Mouse (Mus musculus): ENCODE data around the gene Fam214b.

Gene Fam214b

DNA sequence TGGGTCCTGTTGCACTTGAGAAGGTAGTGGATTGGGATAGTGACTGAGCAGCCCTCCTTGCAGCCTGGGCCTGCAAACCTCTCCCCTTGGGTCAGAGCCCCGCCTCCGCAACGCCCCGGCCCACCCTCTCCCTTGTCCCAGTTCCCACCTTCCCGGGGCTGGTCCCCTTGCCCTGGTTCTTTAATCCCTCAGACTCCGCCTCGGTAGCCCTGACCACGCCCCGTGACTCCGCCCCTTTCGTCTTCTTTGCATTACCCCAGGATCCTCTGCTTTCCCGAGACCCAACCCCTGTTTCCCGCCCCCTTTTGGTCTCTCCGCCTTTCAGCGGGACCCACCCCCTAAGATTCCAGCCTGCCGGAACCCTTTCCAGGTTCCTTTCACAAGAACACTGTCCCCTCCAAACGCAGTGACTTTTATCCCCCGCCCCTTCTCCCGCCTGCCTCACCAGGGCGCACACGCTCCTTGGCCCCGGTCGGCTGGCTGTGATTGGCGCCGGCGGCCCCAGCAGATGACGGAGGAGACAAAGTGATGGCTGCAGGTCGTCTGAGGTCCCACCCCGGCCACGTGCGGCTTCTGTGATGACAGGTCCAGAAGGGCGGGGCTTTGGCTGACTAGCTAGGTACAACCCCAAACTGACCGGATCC, at the start of gene Fam214b:
Fam214b (minus strand) TSS at position 562 of the 644 bp plus-strand sequence.
- peak; percentile 97 for DNase-seq

DNA sequence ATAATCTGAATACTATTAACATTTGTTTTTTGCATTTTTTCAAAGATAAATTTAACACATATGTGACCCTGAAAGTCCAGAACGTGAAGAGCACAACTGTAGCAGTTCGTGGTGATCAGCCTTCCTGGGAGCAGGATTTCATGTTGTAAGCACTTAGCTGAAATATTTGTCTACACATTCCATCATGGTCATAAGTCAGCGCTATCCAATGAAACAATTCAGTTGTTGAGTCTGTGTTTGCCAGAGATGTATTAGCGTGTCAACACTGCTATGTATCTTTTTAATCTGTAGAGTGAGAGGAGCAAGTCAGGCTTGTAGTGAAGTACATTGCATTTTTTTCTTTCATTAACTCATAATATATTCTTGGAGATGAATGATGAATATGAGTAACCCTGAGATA, 45.2 kb upstream of the Fam214b start:
- no peak for DNase-seq

DNA sequence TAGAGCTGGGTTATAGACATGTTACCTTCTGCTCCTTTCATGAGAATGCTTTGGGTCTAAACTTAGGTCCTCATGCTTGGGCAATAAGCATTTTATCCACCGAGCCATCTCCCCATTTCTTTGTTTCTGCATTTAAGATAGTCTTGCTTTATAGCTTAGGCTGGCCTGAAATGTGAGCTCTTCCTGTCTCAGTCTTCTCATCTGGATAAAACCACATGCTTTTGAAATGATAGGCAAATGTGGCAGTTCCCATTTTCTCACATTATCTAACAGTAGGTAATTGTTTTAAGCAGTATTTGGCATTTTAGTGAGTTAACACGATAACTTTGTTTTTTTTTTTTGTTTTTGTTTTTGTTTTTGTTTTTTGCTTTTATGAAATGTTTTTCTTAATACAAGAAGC, 43.9 kb upstream of the Fam214b start:
- no peak for DNase-seq

DNA sequence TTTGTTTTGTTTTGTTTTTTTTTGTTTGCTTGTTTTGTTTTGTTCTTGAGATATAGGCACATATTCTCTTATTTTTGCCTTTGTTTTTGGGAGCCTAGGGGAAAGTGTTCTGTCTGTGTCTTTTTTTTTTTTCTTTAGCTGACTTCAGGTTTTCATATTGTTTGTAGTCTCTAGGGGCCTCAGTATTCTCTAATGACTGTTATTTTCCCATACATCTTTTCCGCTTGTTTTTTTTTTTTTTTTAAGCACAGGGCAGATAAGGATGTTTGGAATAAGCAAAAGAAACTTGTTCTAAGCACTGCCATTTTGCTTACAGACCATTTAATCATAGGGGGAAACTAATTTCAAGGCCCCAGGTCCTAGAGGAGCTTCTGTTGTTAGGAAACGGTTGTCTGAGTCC, 36.4 kb upstream of the Fam214b start:
- no peak for DNase-seq

DNA sequence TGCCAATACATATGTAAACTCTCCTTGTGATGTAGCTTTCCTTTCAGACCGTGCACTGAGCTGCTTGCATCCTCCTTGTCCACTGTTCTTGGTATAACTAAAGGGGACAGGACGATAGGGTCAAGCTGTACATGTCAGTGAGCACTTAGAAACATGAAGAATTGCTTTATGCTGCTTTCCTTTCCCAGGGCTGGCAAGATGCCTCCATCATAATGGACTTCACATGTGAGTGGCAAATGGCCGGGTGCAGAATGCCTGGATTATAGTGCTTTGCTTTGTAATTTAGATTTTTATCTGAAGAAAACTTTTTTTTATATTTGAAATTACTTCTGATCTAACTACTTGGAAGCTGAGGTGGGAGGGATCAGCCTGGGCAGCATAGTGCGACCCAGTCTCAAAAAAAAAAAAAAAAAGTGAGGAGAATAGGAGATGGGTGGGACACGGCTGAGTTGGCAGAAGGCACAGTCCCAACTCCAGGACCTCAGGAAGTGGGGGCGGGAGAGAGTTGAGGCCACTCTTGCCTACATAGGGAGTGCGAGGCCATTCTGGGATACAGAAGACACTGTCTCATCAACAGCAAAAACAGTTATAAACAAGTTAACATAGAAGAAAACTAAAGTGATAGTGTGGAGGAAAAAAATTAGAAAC, 32.2 kb upstream of the Fam214b start:
- DNase-seq = no peak

DNA sequence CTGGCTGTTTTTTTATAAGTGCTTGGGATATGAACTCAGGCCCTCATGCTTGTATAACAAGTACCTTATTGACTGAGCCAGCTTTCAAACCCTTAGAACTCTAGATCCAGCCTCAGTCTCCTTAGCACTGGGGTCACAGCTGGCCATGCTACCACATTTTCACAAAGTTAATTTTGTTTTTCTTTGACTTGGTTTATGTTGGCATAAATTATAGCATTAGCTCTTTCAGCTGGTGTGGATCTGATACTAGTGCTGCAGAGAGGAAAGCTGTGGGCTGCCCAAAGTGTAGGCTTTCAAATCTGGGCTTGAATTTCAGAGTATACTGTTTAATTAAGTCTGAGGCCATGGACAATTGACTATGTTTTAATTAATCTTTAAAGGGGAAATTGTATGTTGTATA, 28.9 kb upstream of the Fam214b start:
- DNase-seq = no peak

DNA sequence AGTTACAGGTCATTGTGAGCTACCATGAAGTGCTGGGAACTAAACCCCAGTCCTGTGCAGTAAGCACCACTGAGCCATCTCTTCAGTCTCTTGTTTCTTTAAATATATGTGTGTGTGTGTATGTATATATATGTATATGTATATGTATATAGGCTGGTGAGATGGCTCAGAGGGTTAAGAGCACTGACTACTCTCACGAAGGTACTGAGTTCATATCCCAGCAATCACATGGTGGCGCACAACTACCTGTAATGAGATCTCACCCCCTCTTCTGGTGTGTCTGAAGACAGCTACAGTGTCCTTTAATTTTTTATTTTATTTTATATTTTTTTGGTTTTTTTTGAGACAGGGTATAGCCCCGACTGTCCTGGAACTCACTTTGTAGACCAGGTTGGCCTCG, 19.5 kb upstream of the Fam214b start:
- no peak for DNase-seq

DNA sequence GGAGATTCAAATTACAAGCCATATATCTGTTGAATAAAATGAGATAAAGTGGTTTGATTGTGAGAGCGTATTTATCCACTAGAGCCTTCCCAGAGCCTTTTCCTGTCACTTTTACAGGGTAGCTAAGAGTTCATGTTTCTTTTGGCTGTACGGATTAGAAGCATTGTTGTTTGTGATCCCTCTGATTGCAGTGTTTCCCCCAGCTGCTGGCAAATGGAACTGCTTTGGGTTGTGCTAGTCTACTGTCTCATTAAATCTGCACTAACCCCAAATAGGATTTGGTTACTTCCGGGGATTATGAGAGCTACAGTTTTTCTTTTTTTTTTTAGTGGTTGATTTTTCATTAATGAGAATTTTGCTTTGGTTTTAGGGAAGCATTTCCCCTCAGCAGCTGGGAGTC, 14.3 kb upstream of the Fam214b start:
- no peak for DNase-seq

DNA sequence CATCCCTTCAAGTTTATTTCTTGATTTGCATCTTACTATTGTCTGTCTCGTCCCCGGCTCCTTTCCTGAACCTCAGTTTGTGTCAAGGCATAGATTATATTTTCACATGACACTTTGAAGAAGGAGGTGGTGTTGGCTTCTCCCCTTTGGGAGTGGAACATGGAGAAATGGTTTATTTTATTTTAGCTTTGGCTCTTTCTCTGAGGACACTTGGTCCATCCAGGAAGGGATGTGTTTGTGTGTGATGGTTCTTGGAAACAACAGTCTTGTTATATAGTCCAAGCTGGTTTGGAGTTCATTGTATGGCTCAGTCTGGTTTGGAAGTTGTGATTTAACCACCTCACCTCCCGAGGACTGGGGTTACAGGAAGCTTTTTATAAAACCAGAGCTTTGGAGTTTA, 13.7 kb upstream of the Fam214b start:
- no peak for DNase-seq

DNA sequence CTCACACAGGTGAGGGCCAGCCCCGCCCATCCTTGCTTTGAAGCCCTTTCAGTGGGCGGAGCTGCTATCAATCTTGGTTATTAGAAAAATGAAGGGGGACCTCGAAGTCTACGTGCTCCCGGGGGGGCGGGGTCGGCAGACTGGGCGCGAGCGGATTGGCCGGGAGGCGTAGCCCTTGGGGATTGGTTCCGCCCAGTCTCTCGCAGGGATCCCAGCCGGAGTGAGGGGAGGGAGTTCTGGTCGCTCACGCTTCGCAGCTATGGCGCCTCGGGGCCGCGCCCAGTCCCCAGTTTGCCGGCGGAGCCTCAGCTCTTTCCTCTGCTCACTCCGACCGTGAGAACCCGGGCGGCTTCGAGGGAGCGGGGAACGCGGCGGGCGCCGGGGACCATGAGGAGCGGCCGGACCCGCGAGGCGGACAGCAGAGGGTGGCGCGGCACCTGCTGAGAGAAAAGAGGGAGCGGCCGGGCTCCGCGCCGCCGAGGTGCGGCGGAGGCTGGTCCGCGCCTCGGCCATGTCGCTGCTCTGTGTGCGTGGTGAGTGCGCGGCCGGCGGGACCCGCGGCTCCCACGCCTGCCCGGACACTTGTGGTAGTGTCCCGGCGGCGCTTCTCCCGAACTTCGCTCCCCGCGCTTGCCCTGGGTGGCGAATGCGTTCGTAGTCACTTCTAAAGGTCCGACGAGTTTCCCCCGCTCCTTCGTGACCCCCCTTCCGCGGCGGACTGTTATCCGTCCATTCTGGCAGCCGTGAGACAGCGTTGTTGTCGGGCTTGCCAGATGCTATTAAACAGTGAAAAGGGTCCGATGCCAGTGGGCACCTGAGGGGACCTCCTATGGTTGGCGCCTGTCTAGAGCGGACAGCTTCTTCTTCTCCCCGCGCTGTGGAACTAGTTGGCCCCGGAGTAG, 13.0 kb upstream of the Fam214b start, which contains the start of gene Unc13b:
Unc13b (plus strand) TSS at position 201 of the 902 bp plus-strand sequence.
- peak; percentile 91 for DNase-seq

DNA sequence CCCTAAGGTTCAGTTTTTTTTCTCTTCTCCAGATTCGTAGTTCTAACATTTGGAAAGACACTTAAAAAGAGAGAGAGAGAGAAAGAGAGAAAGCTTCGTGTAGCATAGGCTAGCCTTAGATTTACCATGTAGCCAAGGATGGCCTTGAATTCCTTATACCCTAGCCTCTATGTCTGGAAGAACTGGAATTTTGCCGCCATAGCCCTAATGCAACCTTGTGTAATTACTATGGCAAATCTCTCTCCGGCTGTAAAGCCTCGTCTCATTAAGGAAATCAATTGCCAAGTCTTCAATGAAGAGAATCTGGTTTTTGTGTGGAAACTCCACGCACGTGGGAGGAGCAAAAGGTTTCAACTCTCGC, 12.4 kb upstream of the Fam214b start:
- DNase-seq = no peak

DNA sequence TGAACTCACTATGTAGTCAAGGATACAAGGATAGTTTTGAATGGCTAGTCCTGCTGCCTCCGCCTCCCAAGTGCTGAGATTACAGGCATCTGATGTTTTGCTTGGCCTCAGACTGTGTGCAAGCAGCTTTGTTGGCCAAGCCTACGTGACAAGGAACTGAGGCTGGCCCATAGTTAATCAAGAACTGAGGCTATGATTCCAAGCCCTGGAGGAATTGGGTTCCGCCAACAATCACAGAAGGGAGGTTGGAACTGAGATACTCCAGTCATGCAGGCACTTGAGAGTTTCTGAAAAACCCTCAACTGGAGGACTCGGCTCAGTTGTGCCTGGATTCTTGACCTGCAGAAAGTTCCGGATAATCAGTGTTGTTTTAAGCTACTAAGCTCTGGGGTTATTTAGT, 11.6 kb upstream of the Fam214b start:
- DNase-seq = no peak

DNA sequence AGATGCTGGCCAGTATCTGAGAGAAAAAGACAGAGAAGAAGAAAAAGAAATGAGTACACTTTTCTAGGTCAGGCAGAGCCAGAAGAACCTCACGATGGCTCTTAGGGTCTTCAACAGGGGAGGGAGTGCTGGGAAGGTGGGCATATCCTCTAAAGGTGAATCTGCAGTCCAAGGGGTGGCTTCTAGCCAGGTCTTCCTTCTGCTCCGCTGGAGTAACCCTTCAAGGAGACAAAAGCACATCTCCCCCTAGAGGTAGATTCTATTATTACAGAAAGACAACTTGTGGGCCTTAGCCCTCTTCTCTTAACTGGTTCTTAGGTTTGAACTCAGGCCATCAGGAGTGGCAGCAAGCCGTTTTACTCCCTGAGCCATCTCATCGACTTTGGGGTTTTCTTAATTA, 6.6 kb upstream of the Fam214b start:
- DNase-seq = peak; percentile 87

DNA sequence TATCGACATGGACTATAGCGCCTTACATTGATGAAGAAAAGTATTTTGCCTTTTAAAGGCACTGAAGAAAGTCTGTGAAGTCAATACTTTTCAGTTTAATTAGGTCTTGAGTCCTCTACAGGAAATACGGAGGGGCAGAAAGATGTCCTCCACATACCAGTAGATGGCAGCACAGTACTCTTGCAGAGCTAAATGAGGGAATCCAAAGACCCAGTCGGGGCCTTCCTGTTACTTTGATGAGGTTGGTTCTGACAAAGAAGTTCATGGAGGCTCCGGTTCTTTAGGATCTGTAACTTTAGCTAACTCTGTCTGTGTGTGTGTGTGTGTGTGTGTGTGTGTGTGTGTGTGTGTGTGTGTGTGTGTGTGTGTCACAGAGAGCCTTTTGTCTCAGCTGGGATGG, 1.2 kb upstream of the Fam214b start:
- peak; percentile 90 for DNase-seq

DNA sequence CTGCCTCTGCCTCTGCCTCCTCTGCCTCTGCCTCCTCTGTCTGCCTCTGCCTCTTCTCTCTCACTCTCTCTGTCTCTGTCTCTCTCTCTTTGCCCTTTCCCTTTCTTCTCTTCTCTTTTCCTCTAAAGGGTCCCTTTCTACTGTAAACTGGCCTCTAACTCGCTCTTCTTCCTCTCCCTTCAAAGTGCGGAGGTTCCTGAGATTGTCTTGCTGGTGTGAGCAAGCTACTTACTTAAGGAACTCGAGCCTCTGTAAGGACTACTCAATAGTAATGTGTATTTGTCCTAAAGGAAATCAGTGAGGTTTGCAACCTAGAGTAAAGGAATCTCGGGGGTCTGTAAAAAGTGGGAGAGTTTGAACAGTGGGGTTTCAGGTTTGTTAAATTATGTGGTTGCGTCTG, 587 bp upstream of the Fam214b start:
- no peak for DNase-seq

DNA sequence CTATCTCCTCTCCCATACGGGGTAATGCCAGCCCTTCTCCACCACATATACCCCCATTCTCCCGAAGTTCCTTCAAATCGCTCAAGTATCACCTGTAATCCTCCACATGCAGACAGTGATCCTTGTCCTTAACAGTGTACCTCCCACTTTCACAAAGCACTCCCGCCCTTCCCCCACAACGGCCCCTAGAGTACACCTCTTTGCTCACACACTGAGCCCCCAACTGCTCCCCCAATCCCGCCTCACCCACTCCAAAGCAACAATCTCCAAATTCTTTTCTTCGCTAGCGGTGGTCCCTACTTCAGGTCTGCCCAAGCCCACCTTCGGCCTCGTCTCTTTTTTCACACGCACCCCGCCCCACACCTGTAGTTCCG, 748 bp downstream of the Fam214b start:
- no peak for DNase-seq

DNA sequence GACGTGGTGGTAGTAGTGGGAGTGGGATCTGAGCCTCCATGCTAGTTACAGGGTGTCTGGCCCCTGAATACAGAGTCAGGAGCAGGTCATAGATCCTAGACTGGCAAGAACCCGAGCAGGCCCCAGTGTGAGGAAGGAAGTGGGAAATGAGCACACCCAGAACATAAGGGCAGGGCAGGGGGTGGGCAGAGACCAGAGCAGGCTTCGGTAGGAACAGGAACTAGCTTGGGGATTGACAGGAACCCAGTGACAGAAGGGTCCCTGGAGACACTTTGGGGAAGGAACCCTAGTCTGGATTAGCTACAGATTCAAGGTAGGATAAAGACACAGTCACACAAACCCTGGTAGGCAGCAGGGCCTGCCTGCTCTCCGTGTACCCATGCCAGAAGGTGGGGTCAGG, 1.3 kb downstream of the Fam214b start:
- peak; percentile 58 for DNase-seq

DNA sequence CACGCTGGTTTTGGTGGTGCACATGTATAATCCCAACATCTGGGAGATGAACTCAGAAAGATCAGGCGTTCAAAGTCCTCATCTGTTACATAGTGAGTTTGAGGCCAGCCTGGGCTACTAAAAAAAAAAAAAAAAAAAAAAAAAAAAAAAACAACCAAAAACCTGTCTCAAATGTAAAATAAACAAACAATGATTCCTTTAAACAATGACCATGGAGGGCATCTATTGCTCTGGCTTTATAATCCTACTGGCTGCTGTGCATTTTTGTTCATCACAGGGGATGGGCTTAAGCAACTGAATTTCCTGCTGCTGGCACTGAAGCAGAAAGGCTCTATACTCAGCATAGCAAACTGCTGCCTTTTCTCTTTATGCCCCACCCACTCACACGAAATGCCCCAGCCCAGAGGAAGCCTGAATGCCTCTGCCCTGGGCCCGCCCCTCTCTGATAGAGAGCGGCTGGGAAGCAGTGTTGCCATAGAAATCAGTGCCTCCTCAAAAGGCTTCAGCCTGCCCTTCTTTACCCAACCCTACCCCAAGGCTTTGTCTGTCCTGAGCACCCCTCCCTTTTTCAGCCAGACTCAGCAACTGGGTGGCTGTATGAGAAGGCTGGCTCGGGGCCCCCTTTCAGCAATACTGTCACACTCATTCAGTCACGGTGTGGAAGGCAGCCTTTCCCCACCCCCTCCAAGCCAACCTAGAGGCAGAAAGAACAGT, 2.2 kb downstream of the Fam214b start:
- DNase-seq = peak; percentile 50

DNA sequence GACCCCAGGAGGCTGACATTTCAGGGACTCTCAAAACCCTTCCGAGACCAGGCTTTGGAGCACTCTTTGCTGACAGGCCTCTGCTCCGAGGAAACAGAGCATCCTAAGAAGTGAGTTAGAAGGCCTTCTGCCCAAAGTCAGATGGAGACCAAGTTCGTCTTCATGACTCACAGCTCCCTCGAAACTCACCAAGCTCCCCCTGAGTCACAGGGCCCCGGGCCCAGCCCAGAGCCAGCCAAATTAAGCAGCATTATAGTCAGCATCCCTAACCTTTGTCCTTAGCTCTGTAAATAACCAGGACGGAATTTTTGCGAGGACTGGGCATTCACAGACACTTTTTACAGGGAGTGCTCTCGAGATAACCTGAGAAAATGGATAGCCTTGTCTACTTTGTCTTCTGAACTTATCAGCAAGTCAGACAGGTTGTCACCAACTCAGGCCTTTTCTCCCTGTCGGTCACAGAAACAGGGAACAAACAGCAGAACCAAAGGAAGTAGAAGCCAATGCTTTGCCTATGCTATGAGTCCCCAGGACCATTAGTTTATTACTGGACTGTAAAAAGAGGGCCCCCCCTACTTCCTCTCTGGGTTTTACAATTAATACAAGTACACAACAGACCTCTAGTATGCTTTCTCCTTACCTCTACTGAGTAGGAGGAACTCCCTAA, 5.0 kb downstream of the Fam214b start:
- no peak for DNase-seq

DNA sequence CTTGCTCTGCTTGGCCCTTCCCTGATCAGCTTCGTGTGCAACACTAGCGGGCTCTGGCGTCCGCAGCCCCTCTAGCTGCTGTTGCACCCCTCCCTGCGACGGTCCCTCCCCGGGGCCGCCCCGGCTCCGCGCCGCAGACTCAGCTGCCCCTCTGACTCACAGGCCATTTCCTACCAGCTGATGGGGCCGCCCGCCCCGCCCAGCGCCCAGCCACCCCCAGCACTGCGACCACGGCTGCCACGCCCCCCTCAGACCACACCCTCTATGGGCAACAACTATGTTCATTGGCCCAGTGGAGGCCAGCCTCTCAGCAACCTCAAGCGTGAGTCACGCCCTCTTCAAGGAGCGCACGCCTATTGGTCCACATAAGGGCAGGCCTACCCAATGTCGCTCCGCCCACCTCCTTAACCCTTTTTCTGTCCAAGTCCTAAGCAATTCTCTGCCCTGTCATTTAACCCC, 5.9 kb downstream of the Fam214b start:
- peak; percentile 95 for DNase-seq

DNA sequence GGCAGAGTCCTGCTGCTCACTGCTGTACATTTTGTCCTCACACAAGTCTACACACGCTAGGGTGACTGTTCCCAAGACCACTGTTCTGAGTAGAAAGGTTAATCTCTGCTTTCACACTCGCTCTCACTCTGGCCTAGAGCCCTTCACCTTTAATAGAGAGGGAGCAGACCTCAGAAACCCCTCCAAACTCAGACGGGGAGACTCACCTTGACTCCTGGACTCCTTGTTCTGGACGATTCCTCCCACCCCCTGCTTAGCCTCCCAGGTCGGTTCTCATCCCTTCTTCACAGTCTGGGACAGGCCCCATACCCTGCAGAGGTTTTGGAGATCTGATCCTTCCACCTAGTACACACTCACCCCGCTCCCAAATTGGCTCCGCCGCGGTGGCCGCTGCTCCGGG, 6.4 kb downstream of the Fam214b start:
- no peak for DNase-seq

Data from cerebellum, adult 9-10 months (tissue).